Mouse (Mus musculus) megakaryocyte, adult 5-6 weeks (primary cell): Measurements from ENCODE around the gene Nsun4. TPM values are rescaled to one million over a fixed set of nuclear protein-coding genes. Genes with fewer than 3 reads are reported as not detected.

Source experiments
- ATAC-seq: 2 replicates; pipeline ENCODE4 v1.8.0; 2016; ENCODE audit warnings: mild to moderate bottlenecking, inconsistent platforms; ENCODE audit not compliant: poor library complexity, severe bottlenecking
- total RNA-seq, 2 experiments: library from RNA; stranded (forward) in 1 of 2; stranded (reverse) in 1 of 2; fragments of 153-499, 151-499 nt in 1 of 2; fragments of 221-1000, 200-1000 nt in 1 of 2; gene quantifications; 2 replicates each; pipeline versions ENCODE4 v1.2.3 to v1.2.4; 2015 to 2017

Gene Nsun4
- total RNA-seq, 2 experiments from 2014 or later, result 9.6 to 14.0 TPM

DNA sequence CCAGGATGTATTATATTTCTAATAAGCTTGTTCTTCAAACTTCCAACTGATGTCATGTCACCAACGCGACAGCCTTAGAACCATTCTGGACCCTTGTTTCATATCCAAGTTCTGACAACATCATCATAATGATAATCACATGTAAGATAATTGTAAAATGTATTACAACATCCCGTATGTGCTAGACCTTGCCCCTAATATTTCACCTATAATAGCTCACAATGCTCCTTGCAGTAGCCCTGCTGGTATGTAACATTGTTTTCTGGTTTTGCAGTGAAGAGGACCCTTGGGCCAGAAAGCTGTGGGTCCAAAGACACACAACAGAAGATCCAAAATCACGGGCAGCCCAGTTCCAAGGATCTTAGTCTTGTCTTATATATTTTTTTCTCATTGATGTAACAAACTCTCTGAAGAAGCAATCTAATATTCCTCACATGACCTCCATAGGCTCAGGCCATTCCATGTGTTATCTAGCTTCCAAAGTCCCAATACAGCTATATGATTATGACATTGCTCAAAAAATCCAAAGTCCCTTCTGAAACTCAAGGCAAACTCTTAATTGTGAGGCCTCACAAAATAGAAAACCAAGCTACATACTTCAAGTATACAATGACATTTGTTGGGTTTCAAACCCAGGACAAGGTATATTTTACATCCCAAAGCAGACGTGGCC, 65.7 kb downstream of the Nsun4 start:
- no peak for ATAC-seq

DNA sequence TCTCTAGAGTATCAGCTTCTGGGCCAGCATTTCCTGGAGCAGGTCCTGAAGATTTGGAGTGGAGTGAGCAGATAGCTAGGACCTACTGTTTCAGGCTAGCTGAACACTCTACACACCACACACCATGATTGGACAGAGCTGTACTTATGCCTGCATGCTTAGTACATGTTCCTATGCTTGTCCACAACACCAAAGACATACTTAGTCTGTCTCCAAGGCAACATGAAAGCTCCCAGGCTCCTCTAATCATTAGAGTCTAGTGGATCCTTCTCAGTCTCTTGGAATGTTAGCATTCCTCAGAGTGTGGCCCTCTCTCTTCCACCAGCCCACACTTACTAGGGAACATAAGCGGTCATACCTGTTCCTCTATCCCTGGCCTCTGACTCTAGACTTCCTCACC, 66.2 kb downstream of the Nsun4 start:
- ATAC-seq, result no peak

DNA sequence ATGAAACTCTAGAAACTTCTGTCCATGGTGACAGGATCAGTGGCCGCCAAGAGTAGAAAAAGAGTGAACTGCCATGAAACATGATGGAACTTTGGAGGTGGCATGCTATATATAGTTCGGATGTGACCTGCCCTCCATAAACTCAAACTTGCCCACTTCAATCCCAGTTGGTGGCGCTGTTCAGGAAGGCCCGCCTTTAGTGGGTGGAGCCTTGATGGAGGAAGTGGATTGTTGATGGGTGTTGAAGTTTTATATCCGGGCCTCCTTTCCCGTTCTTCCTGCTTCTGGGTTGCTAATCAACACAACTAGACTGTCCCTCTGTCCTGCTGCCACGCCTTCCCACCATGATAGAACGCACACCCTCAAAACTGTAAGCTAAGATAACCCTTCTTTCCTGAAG, 68.7 kb downstream of the Nsun4 start:
- ATAC-seq, result peak; percentile 43

DNA sequence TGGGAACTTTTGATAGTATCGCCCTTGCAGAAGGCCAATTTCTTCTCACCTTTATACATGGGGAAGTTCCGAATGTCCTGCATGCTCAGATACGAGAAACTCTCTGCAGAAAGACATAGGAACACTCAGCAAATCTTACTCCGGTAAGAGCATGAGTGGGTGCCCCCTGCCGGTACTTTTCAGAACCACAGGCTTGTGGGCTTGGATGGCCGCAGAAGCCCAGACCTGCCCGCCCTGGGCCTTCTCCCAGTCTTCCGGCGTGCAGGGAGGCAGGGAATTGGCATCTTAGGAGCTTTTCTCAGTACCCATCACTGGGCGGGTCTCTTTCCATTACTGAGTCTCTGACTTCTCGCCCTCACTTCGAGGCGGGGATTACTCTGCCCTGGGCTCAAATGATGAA, 69.6 kb downstream of the Nsun4 start:
- ATAC-seq, result peak; percentile 82

Other genes starting within 250 kb of the Nsun4 start
- gene Mob3c, start 225.8 kb downstream of the Nsun4 start, total RNA-seq (2015), result 6.2 and 8.3 TPM in 2 replicates
- gene Mob3c, start 225.8 kb downstream of the Nsun4 start, total RNA-seq (2017), result 9.6 and 10.2 TPM in 2 replicates
- gene Mknk1, start 214.7 kb downstream of the Nsun4 start, total RNA-seq (2015), result 45.8 and 48.6 TPM in 2 replicates
- 103 and 116 TPM in 2 replicates for gene Mknk1, start 214.7 kb downstream of the Nsun4 start, total RNA-seq (2017)
- gene Kncn, start 169.5 kb downstream of the Nsun4 start, total RNA-seq (2015), result not detected in 2 replicates
- gene Kncn, start 169.5 kb downstream of the Nsun4 start, total RNA-seq (2017), result not detected in 2 replicates
- gene 6430628N08Rik, start 163.2 kb downstream of the Nsun4 start, total RNA-seq (2015), result not detected in 2 replicates
- not detected in 2 replicates for gene 6430628N08Rik, start 163.2 kb downstream of the Nsun4 start, total RNA-seq (2017)
- gene Dmbx1, start 114.0 kb downstream of the Nsun4 start, total RNA-seq (2015), result not detected in 2 replicates
- not detected in 2 replicates for gene Dmbx1, start 114.0 kb downstream of the Nsun4 start, total RNA-seq (2017)
- gene Faah, start 36.0 kb downstream of the Nsun4 start, total RNA-seq (2015), result 0.71 and 1.8 TPM in 2 replicates
- gene Faah, start 36.0 kb downstream of the Nsun4 start, total RNA-seq (2017), result 1.3 and 2.2 TPM in 2 replicates
- gene Uqcrh, start 21.2 kb upstream of the Nsun4 start, total RNA-seq (2015), result 465 and 482 TPM in 2 replicates
- 334 and 347 TPM in 2 replicates for gene Uqcrh, start 21.2 kb upstream of the Nsun4 start, total RNA-seq (2017)
- 14.3 and 15.1 TPM in 2 replicates for gene Lrrc41, start 21.4 kb upstream of the Nsun4 start, total RNA-seq (2015)
- gene Lrrc41, start 21.4 kb upstream of the Nsun4 start, total RNA-seq (2017), result 9.9 and 16.3 TPM in 2 replicates
- gene Rad54l, start 69.8 kb upstream of the Nsun4 start, total RNA-seq (2015), result 16.6 and 18.7 TPM in 2 replicates
- 15.4 and 19.1 TPM in 2 replicates for gene Rad54l, start 69.8 kb upstream of the Nsun4 start, total RNA-seq (2017)
- 3.3 and 6.7 TPM in 2 replicates for gene Pomgnt1, start 70.0 kb upstream of the Nsun4 start, total RNA-seq (2015)
- 7.3 and 9.3 TPM in 2 replicates for gene Pomgnt1, start 70.0 kb upstream of the Nsun4 start, total RNA-seq (2017)
- gene Lurap1, start 97.5 kb upstream of the Nsun4 start, total RNA-seq (2015), result not detected in 2 replicates
- gene Lurap1, start 97.5 kb upstream of the Nsun4 start, total RNA-seq (2017), result not detected in 2 replicates
- not detected in 2 replicates for gene Tspan1, start 113.7 kb upstream of the Nsun4 start, total RNA-seq (2015)
- gene Tspan1, start 113.7 kb upstream of the Nsun4 start, total RNA-seq (2017), result not detected in 2 replicates
- not detected in 2 replicates for gene 1700042G07Rik, start 119.5 kb upstream of the Nsun4 start, total RNA-seq (2015)
- not detected in 2 replicates for gene 1700042G07Rik, start 119.5 kb upstream of the Nsun4 start, total RNA-seq (2017)
- not detected in 2 replicates for gene Gm49337, start 119.5 kb upstream of the Nsun4 start, total RNA-seq (2015)
- gene Gm49337, start 119.5 kb upstream of the Nsun4 start, total RNA-seq (2017), result 0.48 TPM in 1 of 2 replicates, not detected in the other
- 0.31 and 0.41 TPM in 2 replicates for gene Pik3r3, start 167.7 kb upstream of the Nsun4 start, total RNA-seq (2015)
- 0.24 and 1.1 TPM in 2 replicates for gene Pik3r3, start 167.7 kb upstream of the Nsun4 start, total RNA-seq (2017)